Mouse (Mus musculus) MEL (cell line): Measurements from ENCODE around the gene Aarsd1. TPM values are rescaled to one million over a fixed set of nuclear protein-coding genes. Genes with fewer than 3 reads are reported as not detected.
A peak's percentile ranks its signal among the peaks of the same experiment; 100 is the strongest.
"Not testable (repeated sequence)": the region's sequence is repeated elsewhere in the genome, so short reads cannot be mapped to it uniquely, and the experiment has no call there.

Experiments used
- DNase-seq: peaks from one replicate; pipeline ENCODE4 v3.0.0; 2011; ENCODE audit warnings: low read depth, low spot score
- H3K27ac ChIP-seq: 2 replicates; pipeline ENCODE4 v1.5.1; 2012; ENCODE audit warnings: low read depth, mild to moderate bottlenecking, control low read depth, low read length, moderate library complexity; ENCODE audit not compliant: control insufficient read depth
- H3K27me3 ChIP-seq, 2 experiments: fragments of 150-350 bp in 1 of 2; sonication (generic) in 1 of 2; 2 replicates each; pipeline ENCODE4 v1.6.1; 2012; ENCODE audit warnings: low read length in 2 of 2, mild to moderate bottlenecking in 2 of 2, improper control_type of control experiment in 1 of 2, moderate library complexity in 1 of 2; ENCODE audit not compliant: insufficient read depth in 2 of 2, control insufficient read depth in 1 of 2
- H3K36me3 ChIP-seq, 2 experiments: 2 replicates each; pipeline ENCODE4 v1.6.1; 2012 to 2014; ENCODE audit warnings: low read length in 2 of 2, improper control_type of control experiment in 1 of 2, inconsistent platforms in 1 of 2, mild to moderate bottlenecking in 1 of 2; ENCODE audit not compliant: insufficient read depth in 2 of 2, control insufficient read depth in 1 of 2
- H3K4me1 ChIP-seq, 2 experiments: fragments of 150-350 bp in 1 of 2; sonication (generic) in 1 of 2; 2 replicates each; pipeline ENCODE4 v1.6.1; 2012; ENCODE audit warnings: low read length in 2 of 2, improper control_type of control experiment in 1 of 2, mild to moderate bottlenecking in 1 of 2; ENCODE audit not compliant: insufficient read depth in 2 of 2, control insufficient read depth in 1 of 2
- H3K4me3 ChIP-seq, 2 experiments: fragments of 150-350 bp in 1 of 2; sonication (generic) in 1 of 2; 2 replicates each; pipeline ENCODE4 v1.5.1; 2012; ENCODE audit warnings: low read depth in 2 of 2, low read length in 2 of 2, mild to moderate bottlenecking in 2 of 2, moderate library complexity in 2 of 2, control low read depth in 1 of 2, improper control_type of control experiment in 1 of 2; ENCODE audit not compliant: control insufficient read depth in 1 of 2, insufficient read depth in 1 of 2
- H3K79me2 ChIP-seq: 2 replicates; pipeline ENCODE4 v1.6.1; 2012; ENCODE audit warnings: mild to moderate bottlenecking, low read length, moderate library complexity; ENCODE audit not compliant: control insufficient read depth, poor library complexity, insufficient read depth
- H3K9ac ChIP-seq: 2 replicates; pipeline ENCODE4 v1.6.1; 2012; ENCODE audit warnings: low read depth, mild to moderate bottlenecking, control low read depth, low read length, moderate library complexity; ENCODE audit not compliant: control insufficient read depth, poor library complexity, severe bottlenecking
- H3K9me3 ChIP-seq: fragments of 150-350 bp; sonication (generic); replicated peaks from 2 replicates; pipeline ENCODE4 v1.6.1; 2012; ENCODE audit warnings: mild to moderate bottlenecking, low read length, improper control_type of control experiment, moderate library complexity; ENCODE audit not compliant: insufficient read depth
- BHLHE40 ChIP-seq: IDR thresholded peaks from 2 replicates; pipeline ENCODE4 v1.6.1; 2012; ENCODE audit warnings: low read depth, mild to moderate bottlenecking, inconsistent platforms, low read length, improper control_type of control experiment, borderline replicate concordance
- ELF1 ChIP-seq: IDR thresholded peaks from 2 replicates; pipeline ENCODE4 v1.6.1; 2014; ENCODE audit warnings: low read depth, mild to moderate bottlenecking, inconsistent platforms, low read length, improper control_type of control experiment, moderate library complexity
- GATA1 ChIP-seq: IDR thresholded peaks from 2 replicates; pipeline ENCODE4 v1.6.1; 2011; ENCODE audit warnings: low read depth, low read length, improper control_type of control experiment
- MAFK ChIP-seq: IDR thresholded peaks from 2 replicates; pipeline ENCODE4 v1.6.1; 2011; ENCODE audit warnings: low read depth, mild to moderate bottlenecking, low read length, improper control_type of control experiment, borderline replicate concordance
- MAX ChIP-seq: IDR thresholded peaks from 2 replicates; pipeline ENCODE4 v1.6.1; 2011; ENCODE audit warnings: low read length, improper control_type of control experiment
- MAZ ChIP-seq: IDR thresholded peaks from 2 replicates; pipeline ENCODE4 v1.6.1; 2012; ENCODE audit warnings: low read depth, mild to moderate bottlenecking, inconsistent platforms, low read length, improper control_type of control experiment
- MEF2A ChIP-seq: IDR thresholded peaks from 2 replicates; pipeline ENCODE4 v1.6.1; 2014; ENCODE audit warnings: low read depth, mild to moderate bottlenecking, inconsistent platforms, low read length, improper control_type of control experiment; ENCODE audit not compliant: poor library complexity, insufficient replicate concordance, severe bottlenecking; ENCODE audit errors: extremely low read depth
- NRF1 ChIP-seq: IDR thresholded peaks from 2 replicates; pipeline ENCODE4 v1.6.1; 2014; ENCODE audit warnings: low read depth, mild to moderate bottlenecking, inconsistent platforms, low read length, improper control_type of control experiment, moderate library complexity; ENCODE audit not compliant: poor library complexity, insufficient read depth, severe bottlenecking
- POLR2AphosphoS2 ChIP-seq: IDR thresholded peaks from 2 replicates; pipeline ENCODE4 v1.6.1; 2011; ENCODE audit warnings: low read length, improper control_type of control experiment
- RCOR1 ChIP-seq: IDR thresholded peaks from 2 replicates; pipeline ENCODE4 v1.6.1; 2012; ENCODE audit warnings: low read depth, mild to moderate bottlenecking, inconsistent platforms, low read length, improper control_type of control experiment
- SMC3 ChIP-seq: IDR thresholded peaks from 2 replicates; pipeline ENCODE4 v1.6.1; 2011; ENCODE audit warnings: low read depth, low read length, improper control_type of control experiment
- TCF12 ChIP-seq: IDR thresholded peaks from 2 replicates; pipeline ENCODE4 v1.6.1; 2014; ENCODE audit warnings: low read depth, mild to moderate bottlenecking, inconsistent platforms, low read length, improper control_type of control experiment, moderate library complexity
- UBTF ChIP-seq: IDR thresholded peaks from 2 replicates; pipeline ENCODE4 v1.6.1; 2012; ENCODE audit warnings: low read depth, mild to moderate bottlenecking, inconsistent platforms, low read length, improper control_type of control experiment, moderate library complexity, borderline replicate concordance; ENCODE audit not compliant: insufficient read depth
- USF1 ChIP-seq: IDR thresholded peaks from 2 replicates; pipeline ENCODE4 v1.6.1; 2014; ENCODE audit warnings: low read depth, mild to moderate bottlenecking, inconsistent platforms, low read length, improper control_type of control experiment, moderate library complexity
- USF2 ChIP-seq, 2 experiments: IDR thresholded peaks; 2 replicates each; pipeline ENCODE4 v1.6.1; 2011 to 2012; ENCODE audit warnings: improper control_type of control experiment in 2 of 2, low read length in 2 of 2, borderline replicate concordance in 1 of 2, inconsistent platforms in 1 of 2, low read depth in 1 of 2, mild to moderate bottlenecking in 1 of 2; ENCODE audit not compliant: insufficient read depth in 1 of 2
- ZMIZ1 ChIP-seq: IDR thresholded peaks from 2 replicates; pipeline ENCODE4 v1.6.1; 2012; ENCODE audit warnings: low read depth, mild to moderate bottlenecking, inconsistent platforms, low read length, improper control_type of control experiment, moderate library complexity
- ZNF384 ChIP-seq: IDR thresholded peaks from 2 replicates; pipeline ENCODE4 v1.6.1; 2012; ENCODE audit warnings: low read depth, mild to moderate bottlenecking, inconsistent platforms, low read length, improper control_type of control experiment
- polyA plus RNA-seq, 2 experiments: library from polyadenylated mRNA; stranded (reverse) in 1 of 2; unstranded in 1 of 2; fragments of >175 nt in 1 of 2; fragments of >200 nt in 1 of 2; gene quantifications; 2 replicates each; pipeline versions ENCODE4 v1.2.1 to v1.2.4; 2012; ENCODE audit warnings: low replicate concordance in 2 of 2, low read depth in 1 of 2; ENCODE audit not compliant: insufficient read length in 2 of 2, insufficient read depth in 1 of 2, missing spikeins in 1 of 2
- total RNA-seq: library from RNA; depleted of rRNA; stranded (reverse); fragments of 300-350 nt; gene quantifications from 2 replicates; pipeline ENCODE4 v1.2.3, GENCODE M21; 2012

The Aarsd1 gene
- total and polyA plus RNA-seq, 3 experiments, result 80.5 to 371 (median 133) TPM

DNA sequence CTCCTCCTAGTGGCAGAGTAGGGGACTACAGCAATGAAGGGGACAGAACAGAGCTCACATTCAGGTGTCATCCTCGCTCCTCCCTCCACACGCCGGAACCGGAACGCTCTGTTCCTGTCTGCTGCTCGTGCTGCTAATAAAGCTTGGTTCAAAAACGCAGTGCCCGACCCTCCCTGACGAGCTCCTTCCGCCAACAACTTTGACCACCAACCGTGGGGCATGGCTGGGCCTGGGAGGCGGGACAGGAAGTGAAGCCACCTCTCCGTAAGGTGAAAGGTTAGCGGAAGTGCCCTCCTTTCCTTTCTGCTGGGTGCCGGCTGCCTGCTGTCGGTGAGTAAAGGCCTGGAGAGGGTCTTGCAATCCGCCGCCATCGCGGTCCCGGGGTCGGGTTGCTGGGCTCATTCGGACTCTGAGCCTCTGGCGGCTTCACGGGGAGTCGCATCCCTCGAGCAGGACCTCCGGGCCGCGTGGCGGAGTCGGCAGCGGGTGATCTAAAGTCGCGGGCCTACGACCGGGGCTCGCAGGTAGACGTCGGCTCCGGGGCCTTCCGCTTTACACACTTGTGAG is 24.8 kb upstream of the Aarsd1 start, which contains the start of gene Rpl27 (continued):
- TF ChIP-seq MEF2A (peak; percentile 64; the same call in 1 of the 2 replicates), TCF12 (peak; percentile 85), POLR2AphosphoS2 (peak; percentile 97), ELF1 (peak; percentile 100), MAFK (no peak; the same call in 1 of the 2 replicates), USF1 (peak; percentile 69), BHLHE40 (peak; percentile 50; the same call in 1 of the 2 replicates), UBTF (no peak), MAX (peak; percentile 96), USF2 (IDR thresholded peaks at IDR 0.05; ENCODE audit: borderline replicate concordance in 1 of 2, insufficient read depth in 1 of 2, low read depth in 1 of 2, low read length in 2 of 2) (no peak), ZMIZ1 (peak; percentile 96), MAZ (peak; percentile 86; the same call in 1 of the 2 replicates), RCOR1 (peak; percentile 72), NRF1 (peak; percentile 55), GATA1 (no peak)

DNA sequence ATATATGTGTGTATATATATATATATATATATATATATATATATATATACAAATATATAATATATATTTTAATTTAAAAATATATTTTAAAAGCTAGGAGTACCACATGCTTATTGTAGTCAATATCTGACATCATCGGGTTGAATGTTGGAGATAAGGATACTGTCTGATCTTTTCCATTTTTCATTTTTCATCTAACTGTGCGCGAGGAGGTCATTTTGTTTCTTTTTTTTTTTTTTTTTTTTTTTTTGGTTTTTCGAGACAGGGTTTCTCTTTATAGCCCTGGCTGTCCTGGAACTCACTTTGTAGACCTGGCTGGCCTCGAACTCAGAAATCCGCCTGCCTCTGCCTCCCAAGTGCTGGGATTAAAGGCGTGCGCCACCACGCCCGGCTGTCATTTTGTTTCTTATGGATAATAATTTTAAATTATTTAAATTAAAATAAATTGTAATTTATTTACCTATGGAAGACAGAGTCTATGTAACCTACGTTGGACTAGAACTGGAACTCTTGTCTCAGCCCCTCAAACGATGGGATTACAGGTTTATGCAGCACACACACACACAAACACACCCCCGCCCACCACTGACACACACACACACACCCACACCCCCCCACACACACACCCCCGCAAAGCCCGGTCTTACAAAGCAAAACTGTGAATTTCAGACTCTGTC is 24.2 kb upstream of the Aarsd1 start:
- H3K27ac ChIP-seq, H3K27me3 ChIP-seq, H3K9me3 ChIP-seq, DNase-seq: not testable (repeated sequence)
- Histone ChIP-seq H3K4me1 (peaks cover 4 to 16% of the 10 kb centered on the region in 2 experiments; a peak in 3 of 4 replicates), H3K36me3 (peaks cover 19 to 20% of the 10 kb centered on the region in 2 experiments), H3K79me2 (peaks cover 29% of the 10 kb centered on the region), H3K9ac (peak overlapping the region; percentile 41), H3K4me3 (peak overlapping the region; percentile 50 to 54)
- TF ChIP-seq SMC3 (peak; percentile 66; the same call in 1 of the 2 replicates), ZNF384 (peak; percentile 5; the same call in 1 of the 2 replicates), GATA1 (0 out of 2 replicates have a peak, but pooled peaks have one; percentile 3), MAZ (peak; percentile 97)
